ENCODE assay signal across 9 mouse cellular contexts in genomic region chr4:46304071-46304470, GRCm38 (mm10). TPM values are rescaled to one million over a fixed set of nuclear protein-coding genes. Genes with fewer than 3 reads are reported as not detected.
DNase-seq lines count a peak whose midpoint lies in the region; ATAC-seq and TF ChIP-seq lines count a peak whose summit lies in the region.
"Had no signal": no experiment of that assay in that cellular context is flagged by ENCODE, and none has a peak within 500 bp of the region (broad histone marks: within the 10 kb centered on the region; RNA-seq: fewer than 3 reads in every experiment).

No protein-coding gene starts in this region.

- no peaks in the 10 kb centered on the region for H3K9me3 ChIP-seq in megakaryocyte, embryonic 14.5 days
- no peaks in the 10 kb centered on the region for H3K9me3 ChIP-seq in intestine, embryonic 15.5 days
- H3K9me3 ChIP-seq in limb, embryonic 14.5 days (ENCODE audit: control insufficient read depth, low read length), result no peaks in the 10 kb centered on the region

- no peak for ATAC-seq in megakaryocyte, adult 5-6 weeks (ENCODE audit: poor library complexity, severe bottlenecking)
- peak; percentile 37; the same call in 1 of the 2 replicates for ATAC-seq in intestine, embryonic 15.5 days
- no peak for ATAC-seq in limb, embryonic 14.5 days (ENCODE audit: low FRiP score, low read depth)

- no peak overlapping the region for H3K27ac ChIP-seq in intestine, embryonic 15.5 days
- H3K27ac ChIP-seq in limb, embryonic 14.5 days (replicated peaks; ENCODE audit: low read depth, low read length), result no peak overlapping the region

- no peaks in the 10 kb centered on the region for H3K36me3 ChIP-seq in megakaryocyte, embryonic 14.5 days (replicated peaks; ENCODE audit: low read length)
- no peaks in the 10 kb centered on the region for H3K36me3 ChIP-seq in intestine, embryonic 15.5 days
- H3K36me3 ChIP-seq in limb, embryonic 14.5 days (ENCODE audit: control insufficient read depth, insufficient read depth, low read length), result no peaks in the 10 kb centered on the region

- H3K4me3 ChIP-seq in megakaryocyte, embryonic 14.5 days (replicated peaks), result peak overlapping the region; percentile 92
- H3K4me3 ChIP-seq in intestine, embryonic 15.5 days (replicated peaks), result no peak overlapping the region
- H3K4me3 ChIP-seq in limb, embryonic 14.5 days (replicated peaks; ENCODE audit: low read length), result peak overlapping the region; percentile 71; the same call in 1 of the 2 replicates

- peak overlapping the region; percentile 81 for H3K4me2 ChIP-seq in intestine, embryonic 15.5 days (replicated peaks)
- H3K4me2 ChIP-seq in limb, embryonic 14.5 days (replicated peaks; ENCODE audit: low read depth, low read length, severe bottlenecking), result peak overlapping the region; percentile 95

- peaks cover 60% of the 10 kb centered on the region for H3K27me3 ChIP-seq in megakaryocyte, embryonic 14.5 days (replicated peaks)
- H3K27me3 ChIP-seq in intestine, embryonic 15.5 days (replicated peaks), result peaks cover 7% of the 10 kb centered on the region; the same call in 1 of the 2 replicates
- peaks cover 6% of the 10 kb centered on the region; the same call in 1 of the 2 replicates for H3K27me3 ChIP-seq in limb, embryonic 14.5 days (ENCODE audit: control insufficient read depth, insufficient read depth, low read length)

- DNase-seq in cerebellum, postnatal 36 days, result peak; percentile 73 to 76
- peak; percentile 44 to 46 for DNase-seq in gastrocnemius, postnatal 36 days
- DNase-seq in limb, embryonic 14.5 days (ENCODE audit: low spot score), result no peak
- peak; percentile 11 for DNase-seq in naive thymus-derived CD4-positive, alpha-beta T cell, adult 2 months (ENCODE audit: low read depth)
- DNase-seq in thymus, postnatal 25 days, result peak; percentile 5

- H3K4me1 ChIP-seq in megakaryocyte, embryonic 14.5 days, result peaks cover 43% of the 10 kb centered on the region
- H3K4me1 ChIP-seq in intestine, embryonic 15.5 days (replicated peaks), result peaks cover 3% of the 10 kb centered on the region; the same call in 1 of the 2 replicates
- no peaks in the 10 kb centered on the region for H3K4me1 ChIP-seq in limb, embryonic 14.5 days (ENCODE audit: control insufficient read depth, insufficient read depth, low read length)

- 9% methylated on average over 8 of the region's 8 CpGs for WGBS in intestine, embryonic 15.5 days
- WGBS in limb, embryonic 14.5 days, result 7% methylated on average over 8 of the region's 8 CpGs

- TF ChIP-seq POLR2A in limb, embryonic 14.5 days (IDR thresholded peaks at IDR 0.05; ENCODE audit: borderline replicate concordance, extremely low read depth, insufficient read depth, insufficient read length), result no peak

- 0 out of 2 replicates have a peak overlapping the region, but pooled peaks have one; percentile 14 for H3K9ac ChIP-seq in intestine, embryonic 15.5 days
- H3K9ac ChIP-seq in limb, embryonic 14.5 days (ENCODE audit: low read depth, low read length, severe bottlenecking), result no peak overlapping the region

- intact Hi-C loops in gastrocnemius, postnatal 36 days (cut with DNase I), result no loop called here

RNA-seq across cellular contexts. Expression of gene Foxe1, which starts 39.3 kb away (rescaled TPM):
- polyA plus RNA-seq in megakaryocyte, embryonic 14.5 days (2012; ENCODE audit: insufficient read depth, low replicate concordance), result not detected in 2 replicates
- 0.11 TPM in 1 of 2 replicates, not detected in the other for total RNA-seq in megakaryocyte, adult 5-6 weeks (2015)
- not detected in 2 replicates for total RNA-seq in megakaryocyte, adult 5-6 weeks (2017)
- total RNA-seq in gastrocnemius, postnatal 36 days (2021), result not detected
- not detected in 2 replicates for polyA plus RNA-seq in intestine, embryonic 15.5 days (2015; fragmentation: Nextera tagmentation; extraction: Ambion mirVana)
- not detected in 2 replicates for polyA plus RNA-seq in limb, embryonic 14.5 days (2012; rRNA removed)
- polyA plus RNA-seq in limb, embryonic 14.5 days (2014; fragmentation: Nextera tagmentation; extraction: Ambion mirVana), result not detected in 2 replicates
- total RNA-seq: left cerebral cortex, postnatal 14 days had no signal
